8 mouse cellular contexts compared by ENCODE assay signal in the genomic region with DNA sequence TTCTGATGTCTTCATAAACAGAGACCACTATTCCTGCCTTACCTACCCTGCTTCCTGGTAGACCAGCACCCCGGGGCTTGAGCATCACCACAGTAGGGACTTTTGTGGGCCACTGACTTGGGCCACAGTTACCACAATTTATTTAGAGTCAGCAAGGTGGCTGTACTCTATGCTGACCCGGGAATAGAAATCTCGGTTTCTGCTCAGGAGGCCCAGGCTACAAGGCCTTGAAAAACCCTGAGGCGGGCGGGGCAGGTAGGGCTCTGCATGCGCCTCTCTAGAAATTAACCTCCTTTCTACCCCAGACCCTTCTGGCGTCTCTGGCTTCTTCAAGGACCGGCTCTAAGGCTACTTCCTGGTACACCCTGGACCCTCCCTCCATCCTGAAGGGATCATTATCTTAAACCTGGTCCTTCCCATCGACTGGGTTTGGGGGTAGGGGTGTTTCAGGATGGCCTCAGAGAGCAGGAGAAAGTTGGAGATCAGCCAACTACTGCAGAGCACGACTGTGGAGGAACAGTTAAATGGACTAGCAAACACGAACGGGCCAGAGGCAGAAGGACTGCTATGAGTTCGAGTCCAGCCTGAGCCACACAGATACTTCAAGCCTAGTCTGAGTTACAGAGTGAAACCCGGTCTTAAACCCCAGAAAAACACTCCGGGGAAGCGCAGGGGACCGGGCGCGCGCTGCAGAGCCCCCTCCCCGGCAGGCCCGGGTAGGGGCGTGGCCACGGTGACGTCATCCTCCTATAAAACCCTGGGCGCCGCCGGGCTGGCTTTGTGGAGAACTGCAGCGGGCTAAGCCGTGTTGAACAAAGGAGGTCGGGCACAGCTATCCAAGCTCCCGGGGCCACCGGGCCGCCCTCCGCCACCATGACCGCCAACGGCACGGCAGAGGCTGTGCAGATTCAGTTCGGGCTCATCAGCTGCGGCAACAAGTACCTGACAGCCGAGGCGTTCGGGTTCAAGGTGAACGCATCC. TPM values are rescaled to one million over a fixed set of nuclear protein-coding genes. Genes with fewer than 3 reads are reported as not detected.
A peak's percentile ranks its signal among the peaks of the same experiment; 100 is the strongest.
DNase-seq lines count a peak whose midpoint lies in the region; ATAC-seq and TF ChIP-seq lines count a peak whose summit lies in the region.

A gene (plus strand): TSS at position 768 of the 981 bp plus-strand sequence.

- peak; percentile 48 for ATAC-seq in embryonic facial prominence, embryonic 12.5 days (ENCODE audit: insufficient number of reproducible peaks, insufficient read depth, low FRiP score, low TSS enrichment)
- peak; percentile 64 for ATAC-seq in limb, embryonic 12.5 days (ENCODE audit: insufficient number of reproducible peaks, insufficient read depth, low FRiP score, low TSS enrichment, low read depth)
- ATAC-seq in midbrain, embryonic 15.5 days (replicated peaks): peak; percentile 74

- peak within 1 kb of the TSS; percentile 98 for H3K27ac ChIP-seq in embryonic facial prominence, embryonic 12.5 days
- peak within 1 kb of the TSS; percentile 90 for H3K27ac ChIP-seq in heart, adult 2 months
- peak within 1 kb of the TSS; percentile 27; the same call in 1 of the 2 replicates for H3K27ac ChIP-seq in kidney, adult 2 months (ENCODE audit: insufficient read depth, low read depth, low read length)
- peak within 1 kb of the TSS; percentile 98 for H3K27ac ChIP-seq in limb, embryonic 12.5 days
- H3K27ac ChIP-seq in midbrain, embryonic 15.5 days: peak within 1 kb of the TSS; percentile 96

- WGBS in embryonic facial prominence, embryonic 12.5 days: 7% methylated on average over 44 of the region's 44 CpGs
- 13% methylated on average over 44 of the region's 44 CpGs for WGBS in heart, adult 2 months
- 15% methylated on average over 44 of the region's 44 CpGs for WGBS in kidney, adult 2 months
- WGBS in limb, embryonic 12.5 days: 7% methylated on average over 44 of the region's 44 CpGs
- WGBS in midbrain, embryonic 15.5 days: 7% methylated on average over 44 of the region's 44 CpGs

- DNase-seq in spleen, adult 18-20 months: peak; percentile 28 to 60
- no peak for DNase-seq in spleen, adult 12 weeks (ENCODE audit: low spot score)
- peak; percentile 87 to 92 for DNase-seq in heart, adult 2 months
- DNase-seq in kidney, adult 2 months: peak; percentile 78
- DNase-seq in splenic B cell, adult 2 months (ENCODE audit: low read depth, low spot score): peak; percentile 55

- H3K9ac ChIP-seq in embryonic facial prominence, embryonic 12.5 days: peak within 1 kb of the TSS; percentile 100
- H3K9ac ChIP-seq in heart, adult 2 months (ENCODE audit: low read depth, low read length): peak within 1 kb of the TSS; percentile 83
- peak within 1 kb of the TSS; percentile 100 for H3K9ac ChIP-seq in limb, embryonic 12.5 days (replicated peaks)
- peak within 1 kb of the TSS; percentile 99 for H3K9ac ChIP-seq in midbrain, embryonic 15.5 days

- peak within 1 kb of the TSS; percentile 100 for H3K4me3 ChIP-seq in embryonic facial prominence, embryonic 12.5 days
- peak within 1 kb of the TSS; percentile 64 for H3K4me3 ChIP-seq in heart, adult 2 months
- peak within 1 kb of the TSS; percentile 60 for H3K4me3 ChIP-seq in kidney, adult 2 months (ENCODE audit: insufficient read depth, low read depth, low read length)
- H3K4me3 ChIP-seq in limb, embryonic 12.5 days (replicated peaks): peak within 1 kb of the TSS; percentile 99
- peak within 1 kb of the TSS; percentile 87 for H3K4me3 ChIP-seq in midbrain, embryonic 15.5 days

- H3K9me3 ChIP-seq in embryonic facial prominence, embryonic 12.5 days: no peaks in the 10 kb centered on the region
- no peaks in the 10 kb centered on the region for H3K9me3 ChIP-seq in limb, embryonic 12.5 days
- no peaks in the 10 kb centered on the region for H3K9me3 ChIP-seq in midbrain, embryonic 15.5 days

- H3K4me2 ChIP-seq in embryonic facial prominence, embryonic 12.5 days (replicated peaks): peak within 1 kb of the TSS; percentile 96
- peak within 1 kb of the TSS; percentile 98 for H3K4me2 ChIP-seq in limb, embryonic 12.5 days
- peak within 1 kb of the TSS; percentile 92 for H3K4me2 ChIP-seq in midbrain, embryonic 15.5 days

- no peaks in the 10 kb centered on the region for H3K36me3 ChIP-seq in embryonic facial prominence, embryonic 12.5 days
- no peaks in the 10 kb centered on the region for H3K36me3 ChIP-seq in heart, adult 2 months (ENCODE audit: control insufficient read depth, insufficient read depth, low read length)
- no peaks in the 10 kb centered on the region for H3K36me3 ChIP-seq in kidney, adult 2 months (ENCODE audit: control insufficient read depth, insufficient read depth, low read length)
- H3K36me3 ChIP-seq in limb, embryonic 12.5 days: peaks cover 13% of the 10 kb centered on the region
- no peaks in the 10 kb centered on the region for H3K36me3 ChIP-seq in midbrain, embryonic 15.5 days (replicated peaks)
- no peaks in the 10 kb centered on the region for H3K36me3 ChIP-seq in splenic B cell, adult 2 months (ENCODE audit: control insufficient read depth, insufficient read depth, low read length, poor library complexity, severe bottlenecking)

- H3K4me1 ChIP-seq in embryonic facial prominence, embryonic 12.5 days: peaks cover 26% of the 10 kb centered on the region
- H3K4me1 ChIP-seq in heart, adult 2 months (ENCODE audit: control insufficient read depth, insufficient read depth, low read length): peaks cover 6% of the 10 kb centered on the region
- H3K4me1 ChIP-seq in kidney, adult 2 months (ENCODE audit: control insufficient read depth, insufficient read depth, low read length): no peaks in the 10 kb centered on the region
- peaks cover 26% of the 10 kb centered on the region for H3K4me1 ChIP-seq in limb, embryonic 12.5 days (replicated peaks)
- peaks cover 25% of the 10 kb centered on the region for H3K4me1 ChIP-seq in midbrain, embryonic 15.5 days

- H3K79me2 ChIP-seq in heart, adult 2 months (replicated peaks; ENCODE audit: control insufficient read depth, insufficient read depth, low read length): no peaks in the 10 kb centered on the region; the same call in 1 of the 2 replicates

- TF ChIP-seq POLR2A in heart, adult 2 months (IDR thresholded peaks at IDR 0.05; ENCODE audit: insufficient read depth, low read depth, low read length): peak; percentile 95
- peak; percentile 49 for TF ChIP-seq POLR2A in kidney, adult 2 months (IDR thresholded peaks at IDR 0.05; ENCODE audit: low read depth, low read length)

- TF ChIP-seq CTCF in heart, adult 2 months (IDR thresholded peaks at IDR 0.05): peak; percentile 60
- no peak for TF ChIP-seq CTCF in kidney, adult 2 months (conservative IDR thresholded peaks at IDR 0.05; ENCODE audit: insufficient read depth, insufficient read length, low read depth, low read length)

- H3K27me3 ChIP-seq in embryonic facial prominence, embryonic 12.5 days: no peaks in the 10 kb centered on the region
- H3K27me3 ChIP-seq in heart, adult 2 months (ENCODE audit: control insufficient read depth, insufficient read depth, low read length): peaks cover 3% of the 10 kb centered on the region
- peaks cover 4% of the 10 kb centered on the region; the same call in 1 of the 2 replicates for H3K27me3 ChIP-seq in kidney, adult 2 months (replicated peaks; ENCODE audit: control insufficient read depth, insufficient read depth, low read length)
- no peaks in the 10 kb centered on the region for H3K27me3 ChIP-seq in limb, embryonic 12.5 days
- H3K27me3 ChIP-seq in midbrain, embryonic 15.5 days (replicated peaks): no peaks in the 10 kb centered on the region
- no peaks in the 10 kb centered on the region; the same call in 1 of the 2 replicates for H3K27me3 ChIP-seq in splenic B cell, adult 2 months (ENCODE audit: control insufficient read depth, insufficient read depth, low read length, poor library complexity, severe bottlenecking)

- intact Hi-C loops in heart, adult 2 months (cut with DNase I): loop anchor here (1.0 to 5.0 kb wide), 3 partner anchors 15 to 57 kb away; no protein-coding TSS in a partner anchor

- TF ChIP-seq EP300 in heart, adult 2 months (IDR thresholded peaks at IDR 0.05; ENCODE audit: insufficient read depth, low read depth, low read length): no peak

RNA-seq across cellular contexts. Expression of the gene that starts here (rescaled TPM):
- 506 and 520 TPM in 2 replicates for polyA plus RNA-seq in embryonic facial prominence, embryonic 12.5 days (2016; fragmentation: Nextera tagmentation; extraction: Ambion mirVana)
- 10 to 100 TPM; 18.7 to 22.5 TPM for total RNA-seq in heart, adult 2 months (2021)
- polyA plus RNA-seq in heart, adult 2 months (2012; rRNA removed): 37.0 and 47.7 TPM in 2 replicates
- 23.1 and 28.5 TPM in 2 replicates for polyA plus RNA-seq in kidney, adult 2 months (2012; rRNA removed)
- polyA plus RNA-seq in limb, embryonic 12.5 days (2016; fragmentation: Nextera tagmentation; extraction: Ambion mirVana): 576 and 587 TPM in 2 replicates
- polyA plus RNA-seq in midbrain, embryonic 15.5 days (2015; fragmentation: Nextera tagmentation; extraction: Ambion mirVana): 507 and 508 TPM in 2 replicates

Comparison
In these comparisons a context has a peak if more than half of its experiments do, and no peak if none do; other contexts are left out.
1. RNA of the gene that starts here (polyA plus RNA-seq): 576 to 587 TPM in limb, embryonic 12.5 days, 506 to 520 TPM in embryonic facial prominence, embryonic 12.5 days and 507 to 508 TPM in midbrain, embryonic 15.5 days; 37.0 to 47.7 TPM in heart, adult 2 months and 23.1 to 28.5 TPM in kidney, adult 2 months; every median in the first group is over 10 times any median in the second.
2. H3K27ac ChIP-seq: peak in every context shown above with its lines; median percentile 98 in embryonic facial prominence, embryonic 12.5 days; 98 in limb, embryonic 12.5 days; 96 in midbrain, embryonic 15.5 days; 90 in heart, adult 2 months; 27 in kidney, adult 2 months.
3. Peak in every context shown above with its lines, with median percentiles within 50 percentile points of each other: ATAC-seq, H3K4me2 ChIP-seq, H3K4me3 ChIP-seq and H3K9ac ChIP-seq.